8 mouse cellular contexts compared by ENCODE assay signal in genomic region chr11:68973250-68974058, GRCm38 (mm10). TPM values are rescaled to one million over a fixed set of nuclear protein-coding genes. Genes with fewer than 3 reads are reported as not detected.
DNase-seq lines count a peak whose midpoint lies in the region; ATAC-seq and TF ChIP-seq lines count a peak whose summit lies in the region.
"Not testable (repeated sequence)": the region's sequence is repeated elsewhere in the genome, so short reads cannot be mapped to it uniquely, and the experiment has no call there.

No protein-coding gene starts in this region.

- in situ Hi-C loops in CH12.LX (cut with MboI; ENCODE audit: low pct_ligation_motif_present, low pct_unique_long_range_greater_than_20kb, low sequenced_read_pairs): loop anchor here (5.0 kb wide), 1 partner anchor 71 kb away; the partner anchor contains the start of gene Rpl26

- H3K36me3 ChIP-seq in CH12.LX (replicated peaks in 1 of 2; ENCODE audit: control insufficient read depth in 1 of 2, insufficient read depth in 1 of 2, low read length in 1 of 2): peaks cover 0 to 20% of the 10 kb centered on the region in 2 experiments
- not testable (repeated sequence) for H3K36me3 ChIP-seq in forebrain, embryonic 11.5 days (ENCODE audit: control insufficient read depth, insufficient read depth, low read length); heart, embryonic 16.5 days (ENCODE audit: control insufficient read depth, insufficient read depth); liver, embryonic 14.5 days (replicated peaks; ENCODE audit: control insufficient read depth, insufficient read depth, low read depth); stomach, embryonic 15.5 days

- H3K79me2 ChIP-seq in CH12.LX (replicated peaks; ENCODE audit: control insufficient read depth, extremely low read depth, insufficient read depth, poor library complexity, severe bottlenecking): not testable (repeated sequence)

- dilution Hi-C loops in CH12.LX (cut with MboI; ENCODE audit: extremely low pct_ligation_motif_present, extremely low pct_unique_long_range_greater_than_20kb, low sequenced_read_pairs): not testable (repeated sequence)

- H3K4me3 ChIP-seq in CH12.LX (replicated peaks in 1 of 3; ENCODE audit: low read depth in 2 of 3, low read length in 2 of 3, poor library complexity in 1 of 3): peak overlapping the region; percentile 40 to 52 (median 41)
- peak overlapping the region; percentile 41 for H3K4me3 ChIP-seq in forebrain, embryonic 11.5 days (ENCODE audit: low read depth, low read length)
- H3K4me3 ChIP-seq in heart, embryonic 16.5 days (ENCODE audit: low read length): peak overlapping the region; percentile 57
- H3K4me3 ChIP-seq in liver, embryonic 14.5 days (ENCODE audit: insufficient read depth in 1 of 2, low read depth in 2 of 2, low read length in 2 of 2): peak overlapping the region; percentile 50 to 57
- peak overlapping the region; percentile 45 for H3K4me3 ChIP-seq in stomach, embryonic 15.5 days (replicated peaks)

- ATAC-seq in forebrain, embryonic 11.5 days (replicated peaks; ENCODE audit: low FRiP score): peak; percentile 93
- peak; percentile 88 for ATAC-seq in heart, embryonic 16.5 days (replicated peaks; ENCODE audit: extremely low read depth, insufficient read depth, low FRiP score)
- ATAC-seq in liver, embryonic 14.5 days (ENCODE audit: insufficient read depth): peak; percentile 93
- peak; percentile 85 for ATAC-seq in stomach, embryonic 15.5 days (ENCODE audit: insufficient read depth, low FRiP score, low read depth)

- H3K4me2 ChIP-seq in CH12.LX (ENCODE audit: insufficient read depth, low read depth, poor library complexity, severe bottlenecking): peak overlapping the region; percentile 75
- peak overlapping the region; percentile 55 for H3K4me2 ChIP-seq in forebrain, embryonic 11.5 days (ENCODE audit: low read depth, low read length, severe bottlenecking)
- H3K4me2 ChIP-seq in heart, embryonic 16.5 days (ENCODE audit: low read depth, low read length): peak overlapping the region; percentile 79
- peak overlapping the region; percentile 74 for H3K4me2 ChIP-seq in liver, embryonic 14.5 days (ENCODE audit: low read depth)
- H3K4me2 ChIP-seq in stomach, embryonic 15.5 days: peak overlapping the region; percentile 78

- TF ChIP-seq POLR2A in CH12.LX (IDR thresholded peaks at IDR 0.05; ENCODE audit: low read depth, low read length): peak; percentile 80

- DNase-seq in CH12.LX (ENCODE audit: extremely low read depth): peak; percentile 94
- peak; percentile 72 for DNase-seq in c-Kit-positive CD71-negative TER-119-negative erythroid progenitor cells, embryonic 14.5 days (ENCODE audit: low read depth)
- peak; percentile 91 for DNase-seq in forebrain, embryonic 11.5 days (ENCODE audit: low spot score)
- peak; percentile 94 to 95 for DNase-seq in kidney, postnatal 25 days
- peak; percentile 67 to 74 (median 70) for DNase-seq in liver, embryonic 14.5 days (ENCODE audit: low read depth in 3 of 3, low spot score in 3 of 3)
- peak; percentile 87 for DNase-seq in neural tube, embryonic 10.5 days (ENCODE audit: extremely low spot score, low spot score)

- TF ChIP-seq EP300 in CH12.LX (IDR thresholded peaks at IDR 0.05; ENCODE audit: low read length); liver, embryonic 14.5 days (IDR thresholded peaks at IDR 0.05; ENCODE audit: low read depth): not testable (repeated sequence)

- H3K27ac ChIP-seq in CH12.LX (ENCODE audit: insufficient read depth, low read depth); forebrain, embryonic 11.5 days (ENCODE audit: low read depth, low read length); liver, embryonic 14.5 days; stomach, embryonic 15.5 days: not testable (repeated sequence)
- peak overlapping the region; percentile 60 for H3K27ac ChIP-seq in heart, embryonic 16.5 days (ENCODE audit: low read length)

- under 1% methylated on average over 37 of the region's 38 CpGs for WGBS in forebrain, embryonic 11.5 days
- WGBS in heart, embryonic 16.5 days: under 1% methylated on average over 37 of the region's 38 CpGs
- under 1% methylated on average over 37 of the region's 38 CpGs for WGBS in liver, embryonic 14.5 days (ENCODE audit: insufficient replicate concordance)
- WGBS in stomach, embryonic 15.5 days: under 1% methylated on average over 38 of the region's 38 CpGs

- peaks cover 6 to 26% of the 10 kb centered on the region in 2 experiments for H3K4me1 ChIP-seq in CH12.LX (ENCODE audit: control insufficient read depth in 1 of 2, insufficient read depth in 2 of 2)
- H3K4me1 ChIP-seq in forebrain, embryonic 11.5 days (replicated peaks; ENCODE audit: control insufficient read depth, insufficient read depth, low read length): not testable (repeated sequence)
- H3K4me1 ChIP-seq in heart, embryonic 16.5 days (ENCODE audit: control insufficient read depth, insufficient read depth, low read length): peaks cover 31% of the 10 kb centered on the region
- peaks cover under 1 to 12% of the 10 kb centered on the region in 2 experiments for H3K4me1 ChIP-seq in liver, embryonic 14.5 days (replicated peaks; ENCODE audit: control insufficient read depth in 2 of 2, insufficient read depth in 2 of 2, low read length in 1 of 2)
- H3K4me1 ChIP-seq in stomach, embryonic 15.5 days: peaks cover 20% of the 10 kb centered on the region

- H3K27me3 ChIP-seq in CH12.LX (replicated peaks); forebrain, embryonic 11.5 days (ENCODE audit: control insufficient read depth, insufficient read depth, low read length); heart, embryonic 16.5 days (ENCODE audit: control insufficient read depth, insufficient read depth, low read length); liver, embryonic 14.5 days (ENCODE audit: control insufficient read depth, insufficient read depth, low read length); stomach, embryonic 15.5 days (replicated peaks): not testable (repeated sequence)

- not testable (repeated sequence) for H3K9ac ChIP-seq in CH12.LX (ENCODE audit: insufficient read depth, low read depth); liver, embryonic 14.5 days (replicated peaks); stomach, embryonic 15.5 days
- peak overlapping the region; percentile 33; the same call in 1 of the 2 replicates for H3K9ac ChIP-seq in forebrain, embryonic 11.5 days (ENCODE audit: low read length)
- H3K9ac ChIP-seq in heart, embryonic 16.5 days (ENCODE audit: low read length): peak overlapping the region; percentile 63

- not testable (repeated sequence) for TF ChIP-seq CTCF in CH12.LX (conservative IDR thresholded peaks at IDR 0.05 in 1 of 2, IDR thresholded peaks at IDR 0.05 in 1 of 2; ENCODE audit: low read depth in 2 of 2, low read length in 2 of 2); liver, embryonic 14.5 days (IDR thresholded peaks at IDR 0.05; ENCODE audit: low read depth)

- not testable (repeated sequence) for TF ChIP-seq RAD21 in CH12.LX (IDR thresholded peaks at IDR 0.05; ENCODE audit: low read depth, low read length)

- H3K9me3 ChIP-seq in CH12.LX (replicated peaks; ENCODE audit: low read length); forebrain, embryonic 11.5 days (ENCODE audit: control insufficient read depth, low read length); heart, embryonic 16.5 days (replicated peaks; ENCODE audit: control insufficient read depth, low read length); liver, embryonic 14.5 days (ENCODE audit: control insufficient read depth, low read length); stomach, embryonic 15.5 days: not testable (repeated sequence)

RNA-seq across cellular contexts. Expression of gene Rangrf, which starts 1.5 kb away (rescaled TPM):
- total RNA-seq in CH12.LX (2012; rRNA removed) (106 and 160 TPM in 2 replicates), CH12.LX (2014; rRNA removed) (154 and 158 TPM in 2 replicates)
- polyA plus RNA-seq in CH12.LX (2012; ENCODE audit: insufficient read length, low read depth): 95.5 and 111 TPM in 2 replicates
- 64.8 and 67.8 TPM in 2 replicates for polyA plus RNA-seq in forebrain, embryonic 11.5 days (2014; fragmentation: Nextera tagmentation; extraction: Ambion mirVana)
- polyA plus RNA-seq in heart, embryonic 16.5 days (2015; fragmentation: Nextera tagmentation; extraction: Ambion mirVana): 79.2 and 84.3 TPM in 2 replicates
- polyA plus RNA-seq in liver, embryonic 14.5 days (2012; rRNA removed): 20.5 and 23.0 TPM in 2 replicates
- polyA plus RNA-seq in liver, embryonic 14.5 days (2014; fragmentation: Nextera tagmentation; extraction: Ambion mirVana): 29.2 and 31.2 TPM in 2 replicates
- polyA plus RNA-seq in stomach, embryonic 15.5 days (2015; fragmentation: Nextera tagmentation; extraction: Ambion mirVana): 55.9 and 63.0 TPM in 2 replicates

RNA-seq across cellular contexts. Expression of gene Slc25a35, which starts 5.5 kb away (rescaled TPM):
- total RNA-seq in CH12.LX (2012; rRNA removed) (1.6 and 3.9 TPM in 2 replicates), CH12.LX (2014; rRNA removed) (not detected in 2 replicates)
- polyA plus RNA-seq in CH12.LX (2012; ENCODE audit: insufficient read length, low read depth): 0.83 and 1.0 TPM in 2 replicates
- 1.6 and 2.4 TPM in 2 replicates for polyA plus RNA-seq in forebrain, embryonic 11.5 days (2014; fragmentation: Nextera tagmentation; extraction: Ambion mirVana)
- polyA plus RNA-seq in heart, embryonic 16.5 days (2015; fragmentation: Nextera tagmentation; extraction: Ambion mirVana): 1.7 and 2.2 TPM in 2 replicates
- 0.58 and 0.59 TPM in 2 replicates for polyA plus RNA-seq in liver, embryonic 14.5 days (2012; rRNA removed)
- polyA plus RNA-seq in liver, embryonic 14.5 days (2014; fragmentation: Nextera tagmentation; extraction: Ambion mirVana): 0.13 and 0.51 TPM in 2 replicates
- polyA plus RNA-seq in stomach, embryonic 15.5 days (2015; fragmentation: Nextera tagmentation; extraction: Ambion mirVana): 5.1 and 5.3 TPM in 2 replicates

RNA-seq across cellular contexts. Expression of gene Arhgef15, which starts 16.2 kb away (rescaled TPM):
- 0.04 TPM in 1 of 2 replicates, not detected in the other for total RNA-seq in CH12.LX (2012; rRNA removed)
- not detected in 2 replicates for total RNA-seq in CH12.LX (2014; rRNA removed)
- polyA plus RNA-seq in CH12.LX (2012; ENCODE audit: insufficient read length, low read depth): 0.12 TPM in 1 of 2 replicates, not detected in the other
- 5.2 and 6.1 TPM in 2 replicates for polyA plus RNA-seq in forebrain, embryonic 11.5 days (2014; fragmentation: Nextera tagmentation; extraction: Ambion mirVana)
- 13.1 and 15.4 TPM in 2 replicates for polyA plus RNA-seq in heart, embryonic 16.5 days (2015; fragmentation: Nextera tagmentation; extraction: Ambion mirVana)
- polyA plus RNA-seq in liver, embryonic 14.5 days (2012; rRNA removed): 1.4 and 3.5 TPM in 2 replicates
- 0.89 and 1.2 TPM in 2 replicates for polyA plus RNA-seq in liver, embryonic 14.5 days (2014; fragmentation: Nextera tagmentation; extraction: Ambion mirVana)
- 8.5 and 8.8 TPM in 2 replicates for polyA plus RNA-seq in stomach, embryonic 15.5 days (2015; fragmentation: Nextera tagmentation; extraction: Ambion mirVana)

RNA-seq across cellular contexts. Expression of gene Pfas, which starts 34.8 kb away (rescaled TPM):
- 110 and 132 TPM in 2 replicates for total RNA-seq in CH12.LX (2012; rRNA removed)
- 61.9 and 65.0 TPM in 2 replicates for total RNA-seq in CH12.LX (2014; rRNA removed)
- polyA plus RNA-seq in CH12.LX (2012; ENCODE audit: insufficient read length, low read depth): 66.5 and 72.9 TPM in 2 replicates
- polyA plus RNA-seq in forebrain, embryonic 11.5 days (2014; fragmentation: Nextera tagmentation; extraction: Ambion mirVana): 48.2 and 55.8 TPM in 2 replicates
- polyA plus RNA-seq in heart, embryonic 16.5 days (2015; fragmentation: Nextera tagmentation; extraction: Ambion mirVana): 16.7 and 19.2 TPM in 2 replicates
- polyA plus RNA-seq in liver, embryonic 14.5 days (2012; rRNA removed): 11.0 and 11.4 TPM in 2 replicates
- polyA plus RNA-seq in liver, embryonic 14.5 days (2014; fragmentation: Nextera tagmentation; extraction: Ambion mirVana): 15.1 and 17.2 TPM in 2 replicates
- 31.5 and 33.7 TPM in 2 replicates for polyA plus RNA-seq in stomach, embryonic 15.5 days (2015; fragmentation: Nextera tagmentation; extraction: Ambion mirVana)

RNA-seq across cellular contexts. Expression of gene Ctc1, which starts 42.3 kb away (rescaled TPM):
- 40.1 and 44.8 TPM in 2 replicates for total RNA-seq in CH12.LX (2012; rRNA removed)
- total RNA-seq in CH12.LX (2014; rRNA removed): 20.5 and 22.7 TPM in 2 replicates
- 44.1 and 69.8 TPM in 2 replicates for polyA plus RNA-seq in CH12.LX (2012; ENCODE audit: insufficient read length, low read depth)
- polyA plus RNA-seq in forebrain, embryonic 11.5 days (2014; fragmentation: Nextera tagmentation; extraction: Ambion mirVana): 94.0 and 95.7 TPM in 2 replicates
- polyA plus RNA-seq in heart, embryonic 16.5 days (2015; fragmentation: Nextera tagmentation; extraction: Ambion mirVana): 44.4 and 49.5 TPM in 2 replicates
- 21.9 and 23.9 TPM in 2 replicates for polyA plus RNA-seq in liver, embryonic 14.5 days (2012; rRNA removed)
- polyA plus RNA-seq in liver, embryonic 14.5 days (2014; fragmentation: Nextera tagmentation; extraction: Ambion mirVana): 15.2 and 17.5 TPM in 2 replicates
- polyA plus RNA-seq in stomach, embryonic 15.5 days (2015; fragmentation: Nextera tagmentation; extraction: Ambion mirVana): 40.3 and 45.5 TPM in 2 replicates
